Mouse (Mus musculus) neural tube, embryonic 10.5 days (tissue): Measurements from ENCODE around the gene Ddx11.
"Not testable (repeated sequence)": the region's sequence is repeated elsewhere in the genome, so short reads cannot be mapped to it uniquely, and the experiment has no call there.

Experiments used
- DNase-seq: peaks from one replicate; pipeline ENCODE4 v3.0.0-alpha.2; 2017; ENCODE audit warnings: low spot score; ENCODE audit errors: extremely low spot score

Gene Ddx11

GRCm38 (mm10) chr17:66112166-66112565 lies 11.2 kb upstream of the Ddx11 start:
- no peak for DNase-seq

DNA sequence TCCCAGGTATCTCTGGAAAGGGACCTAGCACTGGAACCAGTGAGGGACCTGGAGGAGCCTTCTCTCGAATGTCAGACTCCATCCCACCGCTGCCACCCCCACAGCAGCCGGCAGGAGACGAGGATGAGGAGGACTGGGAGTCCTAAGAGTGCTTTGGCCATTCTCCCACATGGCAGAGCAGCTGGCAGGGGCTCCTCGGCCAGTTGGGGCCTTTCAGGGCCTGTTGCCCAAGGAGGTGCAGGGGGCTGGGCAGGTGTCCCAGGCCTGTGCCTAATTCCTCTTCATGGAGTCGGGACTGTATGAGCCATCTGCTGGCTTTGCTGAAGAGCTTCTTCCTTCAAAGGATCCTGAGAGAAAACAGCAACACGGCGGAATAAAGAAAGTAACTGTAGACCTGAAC lies 4.3 kb upstream of the Ddx11 start:
- no peak for DNase-seq

DNA sequence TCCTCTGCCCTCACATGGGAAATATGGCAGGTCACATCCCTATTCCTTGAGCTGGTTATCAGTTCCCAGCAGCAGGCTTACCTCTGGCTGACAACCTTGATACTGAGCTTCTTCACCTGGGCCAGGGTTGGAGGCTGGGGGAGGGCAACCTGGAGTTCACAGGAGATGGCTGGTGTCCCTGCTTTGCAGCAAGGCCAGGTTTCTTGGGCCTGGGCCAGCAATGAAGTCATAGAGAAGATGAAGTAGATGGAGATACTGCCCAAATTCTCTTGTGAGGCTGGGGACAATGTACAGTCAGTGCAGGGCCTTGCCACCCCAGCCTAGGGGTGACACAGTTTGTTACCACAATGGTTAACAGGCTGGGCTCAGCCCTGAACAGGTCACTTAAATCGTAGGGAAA lies 2.6 kb upstream of the Ddx11 start:
- no peak for DNase-seq

GRCm38 (mm10) chr17:66123816-66124610 lies 693 bp downstream of the Ddx11 start:
- peak; percentile 41 for DNase-seq

GRCm38 (mm10) chr17:66125211-66125610 lies 1.9 kb downstream of the Ddx11 start:
- DNase-seq = no peak

GRCm38 (mm10) chr17:66130371-66130770 lies 7.1 kb downstream of the Ddx11 start:
- no peak for DNase-seq

GRCm38 (mm10) chr17:66131212-66131611 lies 7.9 kb downstream of the Ddx11 start:
- no peak for DNase-seq

DNA sequence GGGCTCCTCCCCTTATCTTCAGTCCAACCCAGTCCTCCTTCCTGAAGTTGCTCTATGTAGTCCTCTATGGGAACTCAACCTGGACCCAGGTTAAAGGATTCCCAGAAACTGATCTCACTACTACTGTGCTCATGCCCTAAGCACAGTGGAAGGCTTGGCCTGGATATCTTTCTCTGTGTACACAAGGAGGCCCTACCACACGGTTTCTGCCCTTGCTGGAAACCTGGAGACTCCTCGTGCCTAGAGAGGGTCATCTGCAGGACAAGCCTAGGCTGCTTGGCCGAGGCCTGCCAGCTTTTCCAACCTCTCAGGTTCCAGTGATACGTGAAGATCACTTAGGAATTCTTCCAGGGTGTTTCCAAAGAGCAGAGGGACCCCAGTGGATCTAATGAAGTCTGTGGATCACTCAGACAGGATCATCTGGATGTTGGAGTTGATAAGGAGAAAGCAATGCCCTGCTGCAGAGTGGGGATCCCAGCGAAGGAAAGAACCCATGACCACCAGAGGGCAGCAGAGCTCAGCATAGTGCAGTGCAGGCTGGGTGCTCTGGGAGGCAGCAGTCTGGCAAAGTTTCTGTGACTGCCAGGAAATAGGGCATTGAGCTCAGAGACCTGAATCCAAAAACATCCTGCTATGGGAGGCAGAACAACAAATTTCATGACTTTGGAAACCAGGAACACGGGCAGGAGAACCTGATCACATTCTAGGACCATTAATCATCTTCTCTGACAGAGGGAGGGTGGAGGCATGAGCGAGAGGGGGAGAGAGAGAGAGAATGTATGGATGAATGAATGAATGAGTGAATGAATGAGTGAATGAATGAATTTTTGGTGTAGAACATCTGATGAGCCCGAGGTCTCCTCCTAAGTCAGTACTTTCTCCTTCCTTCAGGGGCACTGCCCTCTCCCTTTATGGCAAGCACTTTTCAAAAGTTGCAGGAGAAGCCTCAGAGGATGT lies 29.7 kb downstream of the Ddx11 start:
- not testable (repeated sequence) for DNase-seq

DNA sequence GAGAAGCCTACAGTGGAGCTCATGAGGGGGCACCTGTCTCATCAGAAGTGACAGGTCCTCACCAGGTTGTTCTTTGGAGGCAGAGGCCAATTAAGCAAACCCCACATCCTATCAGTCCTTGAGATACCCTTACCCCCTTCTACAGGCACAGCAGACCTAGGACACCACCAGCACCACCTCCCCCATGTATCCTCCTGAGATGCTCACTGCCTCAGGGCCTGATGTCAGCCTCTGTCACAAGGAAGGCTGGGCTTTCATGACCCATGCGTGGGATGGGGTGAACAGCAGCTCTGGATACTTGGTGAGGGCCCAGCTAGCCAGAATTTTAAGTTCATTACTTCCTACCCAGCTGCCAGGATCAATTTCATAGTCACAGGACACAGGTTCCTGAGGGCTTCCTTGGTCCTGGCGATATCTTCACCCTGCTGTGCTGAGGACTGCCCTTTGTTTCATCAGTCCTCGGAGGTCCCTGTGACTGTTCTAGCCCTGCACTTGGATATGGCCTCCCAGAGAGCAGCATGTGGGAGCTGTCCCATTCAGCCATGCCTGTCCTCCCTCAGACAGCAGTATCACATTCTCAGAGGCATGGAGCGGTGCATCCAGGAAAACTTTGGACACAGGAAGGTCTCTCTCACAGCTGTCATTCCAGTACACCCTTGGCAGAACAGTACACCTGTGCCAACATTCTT lies 30.6 kb downstream of the Ddx11 start:
- DNase-seq = not testable (repeated sequence)

GRCm38 (mm10) chr17:66154876-66155275 lies 31.6 kb downstream of the Ddx11 start:
- DNase-seq = no peak

GRCm38 (mm10) chr17:66158271-66158670 lies 35.0 kb downstream of the Ddx11 start:
- DNase-seq = no peak

- not testable (repeated sequence) for DNase-seq
These were observed 43.8 kb downstream of the Ddx11 start for GRCm38 (mm10) chr17:66167141-66167540.

- not testable (repeated sequence) for DNase-seq
These were observed 47.7 kb downstream of the Ddx11 start for GRCm38 (mm10) chr17:66170971-66171370.

- no peak for DNase-seq
These were observed 67.3 kb downstream of the Ddx11 start for GRCm38 (mm10) chr17:66190577-66190976.

- no peak for DNase-seq
These were observed 73.7 kb downstream of the Ddx11 start for GRCm38 (mm10) chr17:66197041-66197440.
